16 mouse cellular contexts compared by ENCODE assay signal in genomic region chr3:69797533-69797932, GRCm38 (mm10).
"Had no signal": no experiment of that assay in that cellular context is flagged by ENCODE, and none has a peak within 500 bp of the region (broad histone marks: within the 10 kb centered on the region; RNA-seq: fewer than 3 reads in every experiment).

No protein-coding gene starts in this region.

- H3K9me3 ChIP-seq: liver, embryonic 13.5 days; lung, embryonic 15.5 days; midbrain, embryonic 10.5 days; neural tube, embryonic 15.5 days had no signal

- ATAC-seq: liver, postnatal 0 days had no signal

- H3K9ac ChIP-seq: limb, embryonic 12.5 days; liver, embryonic 13.5 days; liver, postnatal 0 days; lung, embryonic 15.5 days; neural tube, embryonic 15.5 days had no signal

- H3K27ac ChIP-seq: kidney, postnatal 0 days; layer of hippocampus, adult 2 months; left cerebral cortex, adult 2 months; limb, embryonic 12.5 days; liver, embryonic 13.5 days; lung, embryonic 15.5 days; midbrain, embryonic 10.5 days; neural tube, embryonic 15.5 days had no signal

- H3K27me3 ChIP-seq: limb, embryonic 12.5 days; liver, embryonic 13.5 days; lung, embryonic 15.5 days; neural tube, embryonic 15.5 days had no signal

- H3K4me2 ChIP-seq: limb, embryonic 12.5 days; liver, embryonic 13.5 days; lung, embryonic 15.5 days; neural tube, embryonic 15.5 days had no signal

- H3K4me1 ChIP-seq: limb, embryonic 12.5 days; liver, embryonic 13.5 days; midbrain, embryonic 10.5 days had no signal

- H3K4me3 ChIP-seq: layer of hippocampus, adult 2 months; left cerebral cortex, adult 2 months; limb, embryonic 12.5 days; liver, embryonic 13.5 days; lung, embryonic 15.5 days; midbrain, embryonic 10.5 days; myocyte; neural tube, embryonic 15.5 days had no signal

- DNase-seq: kidney, postnatal 4 days; liver; liver, embryonic 13.5 days; liver, postnatal 0 days; midbrain, embryonic 14.5 days; right cerebral cortex, adult 18-20 months; right cerebral cortex, postnatal 25 days; thymus, postnatal 36 days had no signal

- H3K36me3 ChIP-seq: limb, embryonic 12.5 days; liver, embryonic 13.5 days; lung, embryonic 15.5 days; midbrain, embryonic 10.5 days; neural tube, embryonic 15.5 days had no signal
